Mouse (Mus musculus): ENCODE data around the gene Xlr4b.
"Not testable (repeated sequence)": the region's sequence is repeated elsewhere in the genome, so short reads cannot be mapped to it uniquely, and the experiment has no call there.

The Xlr4b gene

DNA sequence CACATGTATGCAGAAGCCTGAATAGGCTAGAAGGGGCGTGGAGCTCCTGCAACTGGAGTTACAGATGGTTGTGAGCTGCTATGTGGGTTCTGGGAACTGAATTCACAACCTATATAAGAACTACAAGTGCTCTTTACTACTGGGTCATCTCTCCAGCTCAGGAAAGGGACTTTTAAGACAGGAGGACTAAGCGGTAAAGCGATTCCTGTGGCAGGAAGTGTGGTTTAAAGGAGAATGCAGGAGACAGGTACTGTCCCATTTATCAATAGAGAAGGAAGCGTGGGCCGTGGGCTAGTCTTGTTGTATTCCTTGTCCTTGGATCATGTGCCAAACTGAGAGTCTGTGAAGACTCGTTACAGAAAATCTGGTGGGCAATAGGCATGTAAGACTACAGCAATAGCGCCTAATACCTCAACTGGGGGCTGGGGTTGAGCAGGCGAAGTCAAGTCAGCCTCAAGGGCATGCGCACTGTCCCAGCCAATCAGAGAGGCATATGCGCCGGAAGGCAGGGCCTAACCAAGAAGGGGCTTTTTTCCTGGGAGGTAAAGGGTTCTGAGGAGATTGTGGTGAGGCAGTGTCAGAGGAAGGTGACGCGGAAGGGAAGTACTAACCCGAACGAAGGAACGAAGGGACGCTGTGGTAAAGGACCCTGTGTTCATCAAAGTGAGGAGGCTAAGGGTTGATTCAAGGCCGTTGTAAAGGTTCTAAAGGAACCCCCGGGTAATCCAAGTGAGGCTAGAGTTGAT, at the start of gene Xlr4b:
Gene Xlr4b, plus strand, starts transcription at position 515 of the 746 bp plus-strand sequence.
- not testable (repeated sequence) for DNase-seq (ENCODE audit: low spot score in 2 of 2)

- DNase-seq (ENCODE audit: low spot score in 2 of 2), result not testable (repeated sequence)
Observed at GRCm38 (mm10) chrX:73176889-73177288, 37.2 kb upstream of the Xlr4b start, which contains the start of gene Spin2d. TSS of gene Spin2d (minus strand) at chrX:73176989.

- DNase-seq (ENCODE audit: low spot score in 2 of 2), result not testable (repeated sequence)
Observed at GRCm38 (mm10) chrX:73191934-73192333, 22.2 kb upstream of the Xlr4b start, which contains the start of gene Xlr3b. TSS of gene Xlr3b (plus strand) at chrX:73192207.

GRCm38 (mm10) chrX:73225365-73225764, 11.2 kb downstream of the Xlr4b start:
- no peak for DNase-seq (ENCODE audit: low spot score in 2 of 2)

GRCm38 (mm10) chrX:73227914-73228605, 13.9 kb downstream of the Xlr4b start, which contains the start of gene F8a:
TSS of gene F8a (plus strand) at chrX:73228291.
- DNase-seq (ENCODE audit: low spot score in 2 of 2), result peak; percentile 64 to 72

GRCm38 (mm10) chrX:73228606-73229214, 14.6 kb downstream of the Xlr4b start:
- DNase-seq (ENCODE audit: low spot score in 2 of 2), result peak; percentile 26 to 49

DNA sequence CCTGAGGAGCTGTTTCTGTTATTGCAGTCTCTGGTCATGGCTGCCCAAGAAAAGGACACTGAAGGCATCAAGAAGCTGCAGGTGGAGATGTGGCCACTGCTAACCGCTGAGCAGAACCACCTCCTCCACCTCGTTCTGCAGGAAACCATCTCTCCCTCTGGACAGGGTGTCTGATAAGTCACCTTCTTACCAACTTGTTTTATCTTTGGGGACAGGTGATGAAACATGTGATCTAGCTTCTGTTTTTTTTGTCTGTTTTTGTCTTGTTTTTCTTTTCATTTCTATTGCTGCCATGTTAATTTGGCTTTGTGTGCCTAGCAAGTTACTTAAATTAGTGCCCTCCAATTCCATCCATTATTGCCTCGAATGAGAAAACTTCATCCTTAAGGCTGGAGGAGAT, 15.2 kb downstream of the Xlr4b start:
- DNase-seq (ENCODE audit: low spot score in 2 of 2), result no peak

- not testable (repeated sequence) for DNase-seq (ENCODE audit: low spot score in 2 of 2)
Observed at GRCm38 (mm10) chrX:73242821-73243325, 28.7 kb downstream of the Xlr4b start, which contains the start of gene Xlr4c. TSS of gene Xlr4c (minus strand) at chrX:73243130.

DNA sequence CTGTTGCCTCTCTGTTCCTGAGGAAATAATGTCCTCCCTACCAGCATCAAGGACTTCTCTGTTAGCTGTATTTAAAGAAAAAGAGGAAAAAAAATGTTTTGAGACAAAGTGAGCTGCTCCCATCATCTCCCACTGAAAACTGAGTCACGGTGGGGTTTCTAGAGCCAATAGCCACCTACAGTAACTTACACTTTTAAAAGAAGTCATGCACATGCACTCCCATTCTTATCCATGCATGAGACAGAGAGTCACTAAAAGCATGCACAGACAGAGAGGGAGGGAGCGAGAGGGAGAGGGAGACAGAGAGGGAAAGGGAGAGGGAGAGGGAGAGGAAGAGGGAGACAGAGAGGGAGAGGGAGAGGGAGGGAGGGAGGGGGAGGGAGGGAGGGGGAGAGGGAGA, 48.3 kb downstream of the Xlr4b start:
- not testable (repeated sequence) for DNase-seq (ENCODE audit: low spot score in 2 of 2)

DNA sequence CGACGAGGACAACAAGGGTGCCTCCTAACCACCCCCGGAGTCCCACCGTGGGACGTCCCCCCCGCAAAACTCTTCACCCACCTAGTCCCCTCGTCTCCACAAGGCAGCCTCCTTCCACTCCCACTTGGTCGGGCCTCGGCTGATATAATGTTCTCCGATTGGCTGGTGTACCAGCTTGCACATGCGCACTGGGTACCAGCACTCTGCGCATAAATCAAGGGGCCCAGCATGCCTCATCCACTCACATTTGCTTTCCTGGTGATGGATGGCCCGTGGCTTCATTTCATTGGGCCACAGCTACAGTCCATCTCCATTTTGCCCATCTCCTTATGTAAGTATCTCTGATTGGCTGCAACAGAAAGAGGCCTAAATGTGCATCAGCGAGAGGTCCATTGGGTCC, 51.1 kb downstream of the Xlr4b start, which contains the start of gene Xlr3c:
Gene Xlr3c, minus strand, starts transcription at position 121 of the 400 bp plus-strand sequence.
- not testable (repeated sequence) for DNase-seq (ENCODE audit: low spot score in 2 of 2)
